Mouse (Mus musculus) G1E (cell line): ENCODE measurements around the gene Phf2.

ENCODE experiments used
- CTCF ChIP-seq: IDR thresholded peaks from 2 replicates; pipeline ENCODE4 v1.5.1; 2012; ENCODE audit warnings: low read depth, low read length, inconsistent platforms, mixed read lengths
- GATA1 ChIP-seq: IDR thresholded peaks from 2 replicates; pipeline ENCODE4 v1.6.1; 2012; ENCODE audit warnings: borderline replicate concordance, low read length, inconsistent platforms, mixed read lengths
- POLR2AphosphoS5 ChIP-seq: IDR thresholded peaks from 2 replicates; pipeline ENCODE4 v1.6.1; 2012; ENCODE audit warnings: low read depth, low read length, inconsistent platforms; ENCODE audit not compliant: insufficient replicate concordance
- TAL1 ChIP-seq: conservative IDR thresholded peaks from 2 replicates; pipeline ENCODE4 v1.6.1; 2012; ENCODE audit warnings: low read depth, low read length, inconsistent platforms, mixed read lengths

- TF ChIP-seq CTCF (no peak), TAL1 (no peak), GATA1 (no peak), POLR2AphosphoS5 (no peak)
Observed at GRCm38 (mm10) chr13:48774506-48774905, 96.4 kb downstream of the Phf2 start.
